Mouse (Mus musculus) yolk sac, embryonic 10.5 days (tissue): ENCODE measurements around the gene Stx1b.
"Not testable (repeated sequence)": the region's sequence is repeated elsewhere in the genome, so short reads cannot be mapped to it uniquely, and the experiment has no call there.

Experiments used
- DNase-seq: peaks from one replicate; pipeline ENCODE4 v3.0.0-alpha.2; 2017; ENCODE audit warnings: low spot score

The Stx1b gene

GRCm38 (mm10) chr7:127824176-127824871 lies at the start of gene Stx1b, which contains the start of gene Stx4a:
Gene Stx1b, minus strand, starts transcription at chr7:127824549.
Gene Stx4a, plus strand, starts transcription at chr7:127824294.
- DNase-seq = no peak

- no peak for DNase-seq
These were observed 45.9 kb upstream of the Stx1b start for GRCm38 (mm10) chr7:127870136-127870821.

GRCm38 (mm10) chr7:127869149-127869810 lies 44.9 kb upstream of the Stx1b start:
- no peak for DNase-seq

- no peak for DNase-seq
These were observed 43.3 kb upstream of the Stx1b start for GRCm38 (mm10) chr7:127867641-127868040.

- DNase-seq = no peak
These were observed 42.1 kb upstream of the Stx1b start for GRCm38 (mm10) chr7:127866434-127866833.

GRCm38 (mm10) chr7:127858258-127858657 lies 33.9 kb upstream of the Stx1b start:
- DNase-seq = no peak

GRCm38 (mm10) chr7:127850906-127851305 lies 26.6 kb upstream of the Stx1b start:
- no peak for DNase-seq

- DNase-seq = no peak
These were observed 25.9 kb upstream of the Stx1b start for GRCm38 (mm10) chr7:127849973-127850875.

GRCm38 (mm10) chr7:127842001-127842718 lies 17.8 kb upstream of the Stx1b start:
- peak; percentile 81 for DNase-seq

GRCm38 (mm10) chr7:127841340-127842000 lies 17.1 kb upstream of the Stx1b start:
- peak; percentile 91 for DNase-seq

GRCm38 (mm10) chr7:127840886-127841285 lies 16.5 kb upstream of the Stx1b start:
- DNase-seq = no peak

- DNase-seq = not testable (repeated sequence)
These were observed 15.7 kb upstream of the Stx1b start for GRCm38 (mm10) chr7:127840031-127840430.

GRCm38 (mm10) chr7:127837878-127838277 lies 13.5 kb upstream of the Stx1b start:
- DNase-seq = not testable (repeated sequence)

GRCm38 (mm10) chr7:127837473-127837872 lies 13.1 kb upstream of the Stx1b start:
- DNase-seq = no peak

- DNase-seq = no peak
These were observed 11.2 kb upstream of the Stx1b start for GRCm38 (mm10) chr7:127835550-127835949.

- no peak for DNase-seq
These were observed 845 bp downstream of the Stx1b start for GRCm38 (mm10) chr7:127823236-127824171.

GRCm38 (mm10) chr7:127822494-127822893 lies 1.9 kb downstream of the Stx1b start:
- no peak for DNase-seq

- DNase-seq = no peak
These were observed 3.4 kb downstream of the Stx1b start for GRCm38 (mm10) chr7:127820836-127821509.

- DNase-seq = no peak
These were observed 6.6 kb downstream of the Stx1b start for GRCm38 (mm10) chr7:127817776-127818175.
